Mouse (Mus musculus): ENCODE results near the gene Mansc1.
A peak's percentile ranks its signal among the peaks of the same experiment; 100 is the strongest.

The Mansc1 gene

DNA sequence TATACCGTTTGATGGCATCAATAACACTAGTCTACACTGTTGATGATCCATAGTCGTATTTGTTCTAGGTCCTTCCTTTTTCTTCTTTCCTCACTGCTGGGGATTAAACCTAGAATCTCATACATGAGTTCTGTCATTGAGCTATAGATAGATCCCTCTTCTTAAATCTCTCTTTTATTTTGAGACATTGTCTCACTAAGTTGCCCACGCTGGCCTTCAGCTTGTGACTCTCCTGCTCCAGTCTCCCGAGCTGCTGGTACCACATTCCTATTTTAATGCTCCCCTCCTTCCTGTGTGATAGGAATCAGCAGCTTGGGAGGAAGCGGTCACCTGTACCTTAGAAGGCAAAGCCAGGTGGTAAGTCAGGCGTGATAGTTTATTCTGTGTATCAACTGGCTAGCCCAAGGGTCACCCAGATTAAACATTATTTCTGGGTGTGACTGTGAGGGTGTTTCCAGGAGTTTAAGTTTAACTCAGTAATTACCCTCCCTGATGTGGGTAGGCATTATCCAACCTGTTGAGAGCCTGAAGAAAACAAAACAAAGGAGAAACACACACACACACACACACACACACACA lies 34.5 kb downstream of the Mansc1 start:
- DNase-seq (ENCODE audit: low spot score) = no peak

DNA sequence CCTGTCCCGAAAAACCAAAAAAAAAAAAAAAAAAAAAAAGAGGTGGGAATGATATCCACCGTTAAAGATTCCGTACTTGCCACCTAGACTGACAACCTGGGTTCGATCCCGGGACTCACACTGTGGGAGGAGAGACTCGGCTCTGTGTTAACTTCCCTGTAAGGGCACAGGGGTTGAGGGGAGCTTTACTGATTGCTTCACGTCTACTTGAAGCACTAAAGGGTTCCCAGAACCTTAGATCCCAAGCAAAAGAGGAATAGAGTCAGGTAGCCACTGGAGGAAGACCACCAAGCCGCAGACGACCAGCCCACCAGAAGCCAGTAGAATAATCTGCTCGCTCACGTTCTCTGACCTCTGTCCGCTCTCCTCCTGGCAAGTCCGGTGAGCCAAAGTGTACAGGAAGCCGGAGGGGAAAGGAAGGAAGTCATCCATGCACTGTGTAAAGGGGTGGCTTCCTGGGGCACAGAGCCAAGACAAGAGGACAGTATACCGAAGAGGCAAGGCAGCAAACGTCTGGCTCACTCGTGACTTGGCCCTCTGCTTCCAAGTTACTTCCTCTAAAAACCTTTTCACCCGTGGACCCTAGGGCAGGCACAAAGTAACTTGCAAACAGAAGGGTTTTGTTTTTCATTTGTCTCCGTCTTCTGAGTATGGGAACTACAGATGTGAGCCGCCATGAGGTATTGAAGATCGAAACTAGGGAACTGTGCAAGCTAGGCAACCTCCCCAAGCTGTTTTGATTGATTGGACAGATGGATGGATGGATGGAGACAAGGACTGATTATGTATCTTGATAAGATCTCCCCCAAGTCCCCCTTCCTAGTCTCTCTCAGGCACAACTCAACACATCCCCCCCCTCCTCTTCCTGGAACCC lies 37.5 kb downstream of the Mansc1 start:
- DNase-seq (ENCODE audit: low spot score) = no peak

DNA sequence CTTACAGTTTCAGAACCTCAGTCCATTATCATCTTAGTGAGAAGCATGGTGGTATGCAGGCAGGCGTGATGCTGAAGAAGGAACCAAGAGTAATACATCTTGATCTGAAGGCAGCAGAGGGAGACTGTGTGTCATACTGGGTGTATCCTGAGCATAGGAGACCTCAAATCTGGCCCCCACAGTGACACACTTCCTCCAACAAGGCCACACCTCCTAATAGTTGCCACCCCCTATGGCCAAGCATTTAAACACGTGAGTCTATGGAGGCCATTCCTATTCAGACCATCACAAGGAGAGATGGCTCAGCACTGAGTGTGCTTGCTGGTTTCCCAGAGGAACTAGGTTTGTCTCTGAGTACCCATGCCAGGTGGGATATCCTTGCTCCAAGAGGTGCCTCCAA lies 40.7 kb downstream of the Mansc1 start:
- no peak for DNase-seq (ENCODE audit: low spot score)

DNA sequence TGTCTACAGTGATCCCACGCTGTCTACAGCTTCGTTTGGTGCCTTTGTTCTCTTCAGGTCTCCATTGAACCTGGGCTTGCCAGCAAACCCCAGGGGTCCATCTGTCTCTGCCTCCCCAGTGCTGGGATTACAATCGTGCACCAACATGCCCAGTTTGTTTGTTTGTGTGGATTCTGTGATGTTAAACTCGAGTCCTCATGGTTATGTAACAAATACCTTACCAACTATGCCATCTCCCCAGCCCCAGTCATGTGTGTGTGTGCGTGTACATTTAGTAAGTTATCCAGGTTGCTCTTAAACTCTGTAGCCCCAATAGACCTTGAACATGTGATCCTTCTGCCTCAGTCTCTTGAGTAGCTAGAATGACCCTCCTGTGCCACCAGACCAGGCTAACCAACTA lies 46.0 kb downstream of the Mansc1 start:
- DNase-seq (ENCODE audit: low spot score) = no peak

DNA sequence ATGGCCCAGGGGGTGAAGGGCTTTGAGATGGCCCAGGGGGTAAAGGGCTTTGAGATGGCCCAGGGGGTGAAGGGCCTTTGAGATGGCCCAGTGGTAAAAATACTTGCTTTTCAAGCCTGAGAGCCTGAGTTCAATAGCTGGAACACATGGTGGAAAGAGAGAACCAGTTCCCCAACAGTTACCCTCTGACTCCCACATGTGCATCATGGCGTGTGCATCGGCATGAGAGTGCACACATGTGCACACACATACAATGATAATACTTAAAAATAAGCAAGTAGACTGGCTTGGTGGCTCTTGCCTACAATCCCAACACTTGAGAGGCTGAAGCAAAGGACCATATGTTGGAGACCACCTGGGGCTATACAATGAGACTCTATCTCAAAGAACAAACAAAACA lies 47.7 kb downstream of the Mansc1 start:
- no peak for DNase-seq (ENCODE audit: low spot score)

DNA sequence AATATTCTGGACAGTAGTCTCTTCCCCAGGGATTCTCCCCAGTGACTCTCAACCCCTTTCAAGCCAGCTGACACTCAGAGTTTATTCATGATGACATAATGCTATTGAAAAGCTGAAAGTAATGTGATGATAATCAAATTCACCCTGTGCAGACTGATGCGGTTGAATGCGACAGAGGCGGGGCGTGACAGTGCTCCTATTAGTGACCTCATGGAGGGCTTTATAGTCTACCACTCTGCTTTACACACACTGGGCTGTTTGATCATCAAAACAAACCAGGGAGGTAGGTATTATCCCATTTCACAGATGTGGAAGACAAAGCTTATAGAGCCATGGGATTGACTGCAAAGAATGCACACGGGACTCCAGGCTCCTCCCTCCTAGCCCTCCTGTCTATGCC lies 50.2 kb downstream of the Mansc1 start:
- no peak for DNase-seq (ENCODE audit: low spot score)

DNA sequence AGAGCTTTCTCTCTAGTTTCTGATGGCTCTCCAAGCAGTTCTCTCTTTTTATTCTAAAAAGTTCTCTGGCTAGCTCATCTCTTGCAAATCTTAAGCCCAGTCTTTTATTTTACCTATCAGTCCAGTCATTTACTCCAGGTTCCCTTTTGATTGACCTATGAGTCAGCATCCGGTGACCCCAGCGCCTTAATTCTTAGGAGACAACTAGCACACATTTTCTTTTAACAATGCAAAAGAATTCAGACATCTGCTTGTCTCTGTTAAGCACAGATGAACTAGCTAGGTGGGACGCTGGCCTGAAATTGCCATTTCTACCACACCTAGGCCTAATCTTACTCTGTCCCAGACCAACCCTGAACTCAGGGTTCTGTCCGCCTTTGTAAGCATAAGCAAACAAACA lies 52.8 kb downstream of the Mansc1 start:
- DNase-seq (ENCODE audit: low spot score) = no peak

DNA sequence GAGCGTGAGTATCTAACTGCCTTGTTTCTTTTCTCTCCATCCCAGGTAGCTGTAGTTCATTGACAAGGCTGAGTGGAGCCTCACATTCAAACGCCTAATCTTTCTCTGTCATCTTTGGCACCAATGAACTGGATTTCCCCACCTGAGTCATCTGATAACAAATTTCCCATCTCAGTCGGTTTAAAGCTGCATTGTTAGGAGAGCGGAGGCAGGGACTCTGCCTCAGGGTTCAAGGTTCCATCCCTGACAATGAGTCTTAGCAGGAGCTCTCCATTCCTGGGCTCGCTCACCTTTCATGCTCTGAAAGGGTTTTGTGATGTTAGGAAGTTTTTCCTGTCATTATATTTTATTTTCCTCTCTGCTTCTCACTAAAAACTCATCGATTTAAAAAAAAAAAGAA lies 54.2 kb downstream of the Mansc1 start:
- DNase-seq (ENCODE audit: low spot score) = no peak

DNA sequence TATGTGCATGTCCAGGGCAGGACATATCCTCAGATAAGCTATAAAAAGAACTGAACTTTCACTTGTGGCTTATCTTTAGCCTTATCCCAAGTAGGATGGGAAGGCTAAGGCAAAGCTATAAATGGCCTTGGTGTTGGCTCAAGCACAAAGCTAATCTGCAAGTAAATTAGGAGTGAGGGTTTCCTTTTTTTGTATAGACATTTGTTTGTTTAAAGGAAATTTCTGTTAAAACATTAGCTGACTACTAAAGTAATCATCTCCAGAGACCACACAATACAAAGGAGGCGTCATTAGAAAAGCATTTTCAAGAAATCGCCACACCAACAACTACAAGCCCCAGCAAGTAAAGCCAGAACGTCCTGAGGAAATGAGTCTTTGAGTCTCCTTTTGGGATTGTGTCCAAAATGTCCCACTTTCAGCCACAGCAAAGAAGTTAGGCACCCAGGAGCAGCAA lies 57.0 kb downstream of the Mansc1 start:
- no peak for DNase-seq (ENCODE audit: low spot score)

DNA sequence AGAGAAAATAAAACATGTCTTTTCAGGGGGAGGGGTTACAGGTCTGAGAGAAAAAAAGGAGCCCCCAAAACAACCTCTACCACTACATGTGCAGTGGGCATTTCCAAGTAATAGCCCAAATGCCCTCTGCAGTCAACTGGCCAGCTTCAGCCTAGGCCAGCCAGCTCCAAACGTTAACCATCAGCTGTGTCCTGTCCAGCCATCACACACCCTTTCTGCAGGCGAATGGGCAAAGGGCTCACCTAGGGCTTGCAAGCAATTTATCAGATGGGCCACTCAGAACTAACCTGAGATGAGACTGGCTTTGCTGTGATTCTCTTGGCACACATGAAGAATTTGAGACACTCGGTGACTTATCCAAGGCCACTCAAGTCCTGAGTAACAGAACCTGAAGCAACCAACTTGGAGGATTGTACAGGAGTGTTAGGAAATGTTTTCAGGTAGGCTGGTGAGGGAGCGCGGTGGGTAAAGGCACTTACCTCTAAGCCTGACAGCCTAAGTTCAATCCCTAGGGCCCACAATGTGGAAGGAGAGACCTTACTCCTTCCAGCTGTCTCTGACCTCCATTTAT lies 64.2 kb downstream of the Mansc1 start:
- no peak for DNase-seq (ENCODE audit: low spot score)

DNA sequence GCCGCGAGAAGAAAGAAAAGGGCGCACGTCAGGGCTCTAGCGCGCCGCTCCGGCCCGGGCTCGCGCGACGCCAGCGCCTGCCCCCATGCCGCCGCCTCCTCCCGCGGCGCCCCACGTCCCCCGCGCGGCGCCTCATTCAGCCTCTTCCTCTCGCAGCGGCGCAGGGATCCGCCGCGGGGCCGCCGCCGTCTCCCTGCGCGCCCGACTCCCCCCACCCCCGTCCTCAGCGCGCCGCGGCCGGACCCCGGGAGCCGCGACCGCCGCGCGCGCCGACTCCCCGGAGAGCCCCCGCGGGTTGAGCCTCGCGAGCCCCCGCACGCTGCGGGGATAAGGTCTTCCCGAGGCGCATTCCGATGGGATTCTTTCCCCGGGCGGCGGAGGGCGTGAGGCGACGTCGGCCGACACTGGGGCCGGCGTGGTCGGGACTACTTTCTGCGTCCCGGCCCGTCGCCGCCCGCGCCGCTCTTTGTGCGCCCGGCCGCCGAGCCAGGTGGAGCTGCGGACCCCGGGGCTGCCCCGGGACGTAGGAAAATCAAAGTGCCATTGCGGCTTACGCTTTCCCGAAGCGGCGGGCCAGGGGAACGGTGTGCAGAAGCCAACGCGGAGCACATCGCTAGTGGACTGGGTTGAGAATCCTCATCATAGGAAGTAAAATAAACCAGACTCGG lies 65.3 kb downstream of the Mansc1 start, which contains the start of gene Lrp6:
Gene Lrp6, minus strand, starts transcription at position 148 of the 668 bp plus-strand sequence.
- peak; percentile 89 for DNase-seq (ENCODE audit: low spot score)

DNA sequence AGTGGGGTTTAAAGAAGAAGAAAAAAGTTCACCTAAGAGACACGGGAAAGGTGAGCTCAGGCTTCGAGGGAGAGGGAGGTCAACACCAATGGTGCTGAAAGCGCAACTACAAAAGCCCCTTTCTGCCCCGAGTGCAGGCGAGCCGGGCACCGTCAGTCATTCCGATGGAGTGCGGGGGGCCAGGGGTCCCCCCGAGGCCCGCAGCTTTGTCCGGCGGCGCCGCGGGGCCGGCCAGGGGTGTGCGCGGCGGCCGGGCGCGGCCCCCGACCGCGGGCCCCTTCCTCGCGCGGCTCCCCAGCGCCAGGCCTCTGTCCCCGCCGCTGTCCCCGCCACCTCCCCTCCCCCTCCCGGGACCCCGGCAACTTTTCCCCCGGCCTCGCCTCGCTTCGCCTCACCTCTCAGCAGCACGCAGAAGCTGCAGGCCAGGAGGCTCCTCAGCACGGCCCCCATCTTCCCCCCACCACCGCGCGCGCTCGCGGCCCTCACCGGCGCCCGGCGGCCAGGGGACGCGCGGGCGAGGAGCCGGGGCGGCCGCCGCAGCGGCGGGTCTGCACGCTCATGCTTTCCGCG lies 66.0 kb downstream of the Mansc1 start:
- peak; percentile 46 for DNase-seq (ENCODE audit: low spot score)

DNA sequence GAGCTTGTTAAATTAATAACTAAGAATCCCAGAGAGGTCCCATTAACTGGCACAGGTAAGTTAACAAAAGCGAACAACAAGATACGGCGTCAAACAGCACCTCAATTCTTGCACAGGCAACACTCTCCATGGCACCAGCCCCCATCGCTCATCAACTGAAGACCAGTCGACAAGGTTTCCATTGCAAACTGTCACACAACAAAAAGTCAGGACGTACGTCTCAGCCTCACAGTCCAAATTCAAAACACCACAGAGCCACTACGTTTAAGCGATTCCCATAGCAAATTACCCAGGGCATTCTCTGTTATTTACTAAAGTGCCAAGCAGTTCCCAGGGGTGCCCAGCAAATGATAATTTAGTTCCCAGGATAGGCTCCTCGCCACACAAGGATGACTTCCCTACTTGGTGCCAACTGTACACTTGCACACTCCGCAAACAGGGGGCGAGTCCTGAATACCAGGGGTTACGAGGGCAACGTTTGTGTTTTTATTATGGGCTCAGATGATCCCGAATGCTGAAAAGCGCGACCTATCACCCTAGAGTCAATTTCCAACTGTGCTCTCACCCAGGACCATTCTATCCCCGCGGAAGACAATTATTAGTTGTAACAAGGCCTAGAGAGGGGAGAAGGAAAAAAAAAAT lies 66.6 kb downstream of the Mansc1 start:
- DNase-seq (ENCODE audit: low spot score) = peak; percentile 59

DNA sequence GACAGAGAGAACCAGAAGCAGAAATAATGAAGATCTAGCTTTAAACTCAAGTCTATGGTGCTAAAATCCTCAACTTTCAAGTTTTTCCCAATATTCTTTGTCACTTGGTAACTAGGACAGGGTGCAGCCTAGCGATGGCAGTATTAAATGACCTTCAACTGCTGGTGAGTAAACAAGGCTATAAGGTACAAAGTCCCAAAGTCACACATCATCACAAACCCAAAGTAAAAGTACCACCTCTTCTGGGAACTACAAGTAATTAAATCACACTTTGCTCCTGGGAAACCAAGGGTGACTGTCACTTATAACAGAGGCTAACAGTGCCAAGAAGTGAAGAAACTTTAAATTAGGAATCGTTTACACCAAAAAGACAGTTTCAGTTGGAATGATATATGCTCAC lies 67.7 kb downstream of the Mansc1 start:
- no peak for DNase-seq (ENCODE audit: low spot score)

DNA sequence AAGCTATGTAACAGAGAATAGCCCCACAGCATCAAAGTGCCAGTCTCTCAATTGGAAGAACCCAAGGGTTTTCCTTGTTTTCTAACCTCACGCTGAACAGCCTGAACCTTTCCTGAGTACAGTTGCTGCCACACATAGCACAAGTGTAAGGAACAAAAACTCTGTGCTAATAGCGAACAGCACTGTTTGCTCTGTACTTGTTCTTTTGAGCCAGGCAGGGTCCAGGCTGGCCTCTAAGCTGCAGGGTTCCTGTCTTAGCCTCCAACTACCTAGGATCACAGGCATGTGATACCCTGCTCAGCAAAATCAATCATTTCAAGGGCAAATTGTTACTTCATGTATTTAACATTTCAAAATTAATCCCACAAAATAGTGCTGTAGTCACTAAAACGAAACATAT lies 72.7 kb downstream of the Mansc1 start:
- DNase-seq (ENCODE audit: low spot score) = no peak
